Mouse (Mus musculus) C2C12 (cell line): Measurements from ENCODE around the gene Zw10. TPM values are rescaled to one million over a fixed set of nuclear protein-coding genes. Genes with fewer than 3 reads are reported as not detected.

ENCODE experiments used
- H3K27me3 ChIP-seq: one replicate; pipeline ENCODE4 v1.6.1; 2011; ENCODE audit not compliant: control insufficient read depth, insufficient read depth, insufficient read length
- H3K36me3 ChIP-seq: one replicate; pipeline ENCODE4 v1.6.1; 2011; ENCODE audit not compliant: control insufficient read depth, insufficient read depth
- H3K4me3 ChIP-seq: one replicate; pipeline ENCODE4 v1.5.1; 2011; ENCODE audit warnings: mild to moderate bottlenecking, control low read depth; ENCODE audit not compliant: poor library complexity, insufficient read depth, severe bottlenecking
- H3K79me2 ChIP-seq: one replicate; pipeline ENCODE4 v1.6.1; 2011; ENCODE audit not compliant: control insufficient read depth, insufficient read depth
- H3K79me3 ChIP-seq: one replicate; pipeline ENCODE4 v1.6.1; 2011; ENCODE audit warnings: low read depth, control low read depth
- H3ac ChIP-seq: one replicate; pipeline ENCODE3; 2011; ENCODE audit warnings: low read depth; ENCODE audit not compliant: control insufficient read depth, insufficient read length
- CEBPB ChIP-seq: IDR thresholded peaks from one replicate; pipeline ENCODE4 v1.6.1; 2011; ENCODE audit warnings: low read depth, mild to moderate bottlenecking, control low read depth, moderate library complexity
- CTCF ChIP-seq: IDR thresholded peaks from one replicate; pipeline ENCODE4 v1.5.1; 2011; ENCODE audit not compliant: control insufficient read depth, insufficient read depth, insufficient read length
- FOSL1 ChIP-seq: IDR thresholded peaks from one replicate; pipeline ENCODE4 v1.8.0; 2011; ENCODE audit warnings: mild to moderate bottlenecking, low read length; ENCODE audit not compliant: poor library complexity, insufficient read depth, severe bottlenecking
- MAX ChIP-seq: IDR thresholded peaks from one replicate; pipeline ENCODE4 v1.6.1; 2011; ENCODE audit warnings: mild to moderate bottlenecking, control low read depth
- MYOD1 ChIP-seq: IDR thresholded peaks from one replicate; pipeline ENCODE4 v1.6.1; 2011; ENCODE audit warnings: low read depth; ENCODE audit not compliant: control insufficient read depth, insufficient read length
- MYOG ChIP-seq: IDR thresholded peaks from one replicate; pipeline ENCODE4 v1.6.1; 2011; ENCODE audit not compliant: control insufficient read depth, insufficient read length; ENCODE audit errors: extremely low read depth
- USF1 ChIP-seq: IDR thresholded peaks from one replicate; pipeline ENCODE4 v1.6.1; 2011; ENCODE audit warnings: low read depth, mild to moderate bottlenecking, control low read depth, moderate library complexity
- polyA plus RNA-seq: library from polyadenylated mRNA; unstranded; fragments of >200 nt; fragmentation: generic; extraction: Trizol; gene quantifications from one replicate; pipeline ENCODE4 v1.2.1, GENCODE M21; 2012; ENCODE audit warnings: missing spikeins

The Zw10 gene
- polyA plus RNA-seq, 1 experiment: 24.7 TPM

- TF ChIP-seq MYOD1 (no peak), CEBPB (no peak), MYOG (no peak), USF1 (no peak), MAX (no peak), CTCF (no peak), FOSL1 (no peak)
- Histone ChIP-seq H3K79me2 (no peaks in the 10 kb centered on the region), H3K36me3 (no peaks in the 10 kb centered on the region), H3K4me3 (no peak overlapping the region), H3K27me3 (peaks cover 4% of the 10 kb centered on the region), H3ac (no peak overlapping the region), H3K79me3 (no peaks in the 10 kb centered on the region)
These were observed 62.9 kb downstream of the Zw10 start for GRCm38 (mm10) chr9:49118271-49118825.

GRCm38 (mm10) chr9:49119759-49120158 is 64.3 kb downstream of the Zw10 start:
- H3K79me2 ChIP-seq: no peaks in the 10 kb centered on the region
- H3K27me3 ChIP-seq: peaks cover 10% of the 10 kb centered on the region

GRCm38 (mm10) chr9:49125706-49126105 is 70.3 kb downstream of the Zw10 start:
- H3K4me3 ChIP-seq: no peak overlapping the region
- no peaks in the 10 kb centered on the region for H3K79me3 ChIP-seq
- peaks cover 10% of the 10 kb centered on the region for H3K27me3 ChIP-seq
- no peaks in the 10 kb centered on the region for H3K36me3 ChIP-seq
- H3ac ChIP-seq: no peak overlapping the region
- H3K79me2 ChIP-seq: no peaks in the 10 kb centered on the region
- TF ChIP-seq CEBPB (no peak), MYOD1 (no peak), MYOG (no peak), CTCF (no peak), USF1 (no peak), FOSL1 (no peak)

More at GRCm38 (mm10) chr9:49119759-49120158, 64.3 kb downstream of the Zw10 start:
- Histone ChIP-seq H3K79me3 (no peaks in the 10 kb centered on the region), H3K4me3 (no peak overlapping the region), H3ac (no peak overlapping the region), H3K36me3 (no peaks in the 10 kb centered on the region)
- TF ChIP-seq CEBPB (no peak), MYOG (no peak)

Other genes with a start within 250 kb of the Zw10 start
- gene Zbtb16, start 219.4 kb upstream of the Zw10 start, polyA plus RNA-seq: not detected
- gene Htr3a, start 144.5 kb upstream of the Zw10 start, polyA plus RNA-seq: not detected
- not detected for gene Htr3b, start 90.6 kb upstream of the Zw10 start, polyA plus RNA-seq
- 6.2 TPM for gene Usp28, start 70.2 kb upstream of the Zw10 start, polyA plus RNA-seq
- gene Tmprss5, start 25.6 kb downstream of the Zw10 start, polyA plus RNA-seq: not detected
- not detected for gene Gm4894, start 194.9 kb downstream of the Zw10 start, polyA plus RNA-seq